In genomic region chr7:67044121-67044817, GRCm38 (mm10) we compare ENCODE assay signal across 15 mouse cellular contexts.
DNase-seq lines count a peak whose midpoint lies in the region; ATAC-seq lines count a peak whose summit lies in the region.
"Had no signal": no experiment of that assay in that cellular context is flagged by ENCODE, and none has a peak within 500 bp of the region (broad histone marks: within the 10 kb centered on the region; RNA-seq: fewer than 3 reads in every experiment).

No protein-coding gene starts in this region.

- peaks cover 11% of the 10 kb centered on the region; the same call in 1 of the 2 replicates for H3K4me1 ChIP-seq in lung, embryonic 16.5 days (replicated peaks; ENCODE audit: control insufficient read depth, insufficient read depth, low read length)
- H3K4me1 ChIP-seq in heart, embryonic 11.5 days (ENCODE audit: control insufficient read depth, insufficient read depth, low read length): no peaks in the 10 kb centered on the region
- H3K4me1 ChIP-seq: midbrain, embryonic 12.5 days; neural tube, embryonic 12.5 days had no signal

- no peak for DNase-seq in frontal cortex, postnatal 10 days (ENCODE audit: low spot score in 2 of 2)
- no peak for DNase-seq in lung, postnatal 10 days
- DNase-seq in skeletal muscle tissue, adult 2 months (ENCODE audit: low read depth, low spot score): peak; percentile 57
- no peak for DNase-seq in urinary bladder, postnatal 25 days (ENCODE audit: low spot score)
- no peak for DNase-seq in thymus, postnatal 14 days
- DNase-seq: kidney, adult 8-10 months; layer of hippocampus, postnatal 36 days had no signal

- no peaks in the 10 kb centered on the region for H3K27me3 ChIP-seq in lung, embryonic 16.5 days (ENCODE audit: control insufficient read depth, insufficient read depth, low read depth, low read length)
- no peaks in the 10 kb centered on the region for H3K27me3 ChIP-seq in heart, embryonic 11.5 days (ENCODE audit: control insufficient read depth, insufficient read depth, low read length)
- H3K27me3 ChIP-seq: midbrain, embryonic 12.5 days; neural tube, embryonic 12.5 days had no signal

- 67% methylated on average over 15 of the region's 15 CpGs for WGBS in lung, embryonic 16.5 days
- 76% methylated on average over 15 of the region's 15 CpGs for WGBS in heart, embryonic 11.5 days (ENCODE audit: insufficient replicate concordance)

- peak overlapping the region; percentile 67 for H3K27ac ChIP-seq in lung, embryonic 16.5 days (ENCODE audit: low read length)
- peak overlapping the region; percentile 68 for H3K27ac ChIP-seq in heart, embryonic 11.5 days (ENCODE audit: low read depth, low read length)
- H3K27ac ChIP-seq: forebrain, embryonic 10.5 days; liver, embryonic 14.5 days; midbrain, embryonic 12.5 days; neural tube, embryonic 12.5 days had no signal

- H3K9me3 ChIP-seq in lung, embryonic 16.5 days (ENCODE audit: control insufficient read depth, low read length): no peaks in the 10 kb centered on the region
- H3K9me3 ChIP-seq in heart, embryonic 11.5 days (replicated peaks; ENCODE audit: control insufficient read depth, low read length): 0 out of 2 replicates have a peak, but pooled peaks cover 2% of the 10 kb centered on the region
- H3K9me3 ChIP-seq: forebrain, embryonic 10.5 days; midbrain, embryonic 12.5 days; neural tube, embryonic 12.5 days had no signal

- no peaks in the 10 kb centered on the region for H3K36me3 ChIP-seq in lung, embryonic 16.5 days (ENCODE audit: control insufficient read depth, insufficient read depth, low read length)
- no peaks in the 10 kb centered on the region for H3K36me3 ChIP-seq in heart, embryonic 11.5 days (ENCODE audit: control insufficient read depth, insufficient read depth, low read length)
- H3K36me3 ChIP-seq: forebrain, embryonic 10.5 days; midbrain, embryonic 12.5 days; neural tube, embryonic 12.5 days had no signal

- peak; percentile 47 for ATAC-seq in frontal cortex, adult (ENCODE audit: low TSS enrichment)
- ATAC-seq in lung, embryonic 16.5 days (ENCODE audit: low read depth): peak; percentile 69
- ATAC-seq in heart, embryonic 11.5 days (replicated peaks; ENCODE audit: insufficient number of reproducible peaks, low FRiP score, low TSS enrichment): no peak
- ATAC-seq: activated CD4-positive, CD25-positive, alpha-beta regulatory T cell, adult 4 months had no signal

- no peak overlapping the region for H3K9ac ChIP-seq in lung, embryonic 16.5 days (ENCODE audit: low read length)
- no peak overlapping the region for H3K9ac ChIP-seq in heart, embryonic 11.5 days (ENCODE audit: low read depth, low read length)
- H3K9ac ChIP-seq: liver, embryonic 14.5 days; midbrain, embryonic 12.5 days; neural tube, embryonic 12.5 days had no signal

- no peak overlapping the region for H3K4me3 ChIP-seq in lung, embryonic 16.5 days (ENCODE audit: low read length)
- no peak overlapping the region for H3K4me3 ChIP-seq in heart, embryonic 11.5 days (ENCODE audit: low read depth, low read length)
- H3K4me3 ChIP-seq: forebrain, embryonic 10.5 days; midbrain, embryonic 12.5 days; neural tube, embryonic 12.5 days had no signal

- no peak overlapping the region for H3K4me2 ChIP-seq in lung, embryonic 16.5 days (ENCODE audit: low read depth, low read length)
- no peak overlapping the region; the same call in 1 of the 2 replicates for H3K4me2 ChIP-seq in heart, embryonic 11.5 days
- H3K4me2 ChIP-seq: midbrain, embryonic 12.5 days; neural tube, embryonic 12.5 days had no signal
